ENCODE assay signal across 8 mouse cellular contexts in the genomic region with DNA sequence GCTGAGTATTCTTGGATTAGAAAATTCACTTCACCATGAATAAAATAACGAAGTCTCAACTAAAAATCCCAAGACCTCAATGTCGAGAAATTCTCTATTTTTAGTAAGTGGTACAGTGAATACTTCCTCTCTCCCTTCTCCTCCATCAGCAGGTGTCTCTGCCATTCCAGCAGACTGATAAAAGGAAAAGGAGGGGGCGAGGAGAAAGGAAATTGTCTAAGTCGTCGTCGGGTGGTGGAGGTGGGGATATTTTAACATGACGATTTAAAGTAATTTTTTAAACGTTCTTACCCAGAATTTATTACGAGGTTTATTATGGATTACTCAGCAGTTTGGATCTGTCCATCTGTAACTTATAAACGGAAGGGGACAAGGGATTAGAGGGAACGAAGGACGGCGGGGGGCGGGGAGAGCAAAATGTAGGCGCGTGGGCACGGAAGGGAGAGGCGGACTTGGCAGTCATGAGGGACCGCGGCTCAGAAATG. TPM values are rescaled to one million over a fixed set of nuclear protein-coding genes. Genes with fewer than 3 reads are reported as not detected.
DNase-seq lines count a peak whose midpoint lies in the region; ATAC-seq and TF ChIP-seq lines count a peak whose summit lies in the region.

No protein-coding gene starts in this region.

- no peak for ATAC-seq in intestine, postnatal 0 days
- peak; percentile 35; the same call in 1 of the 2 replicates for ATAC-seq in midbrain, postnatal 0 days (ENCODE audit: low FRiP score)

- H3K36me3 ChIP-seq in spleen, adult 2 months (ENCODE audit: control insufficient read depth, insufficient read depth, low read length), result no peaks in the 10 kb centered on the region
- no peaks in the 10 kb centered on the region for H3K36me3 ChIP-seq in intestine, postnatal 0 days (ENCODE audit: control insufficient read depth, insufficient read depth)
- H3K36me3 ChIP-seq in midbrain, postnatal 0 days (ENCODE audit: insufficient read depth, low read length), result no peaks in the 10 kb centered on the region

- intact Hi-C loops in gastrocnemius, adult 2 months (cut with DNase I), result loop anchor here (5.0 kb wide), 1 partner anchor 76 kb away; no protein-coding TSS in a partner anchor

- H3K9me3 ChIP-seq in intestine, postnatal 0 days (ENCODE audit: control insufficient read depth), result no peaks in the 10 kb centered on the region
- H3K9me3 ChIP-seq in midbrain, postnatal 0 days (ENCODE audit: low read length), result no peaks in the 10 kb centered on the region

- peak overlapping the region; percentile 99 for H3K4me3 ChIP-seq in gastrocnemius, adult 2 months
- H3K4me3 ChIP-seq in spleen, adult 2 months (ENCODE audit: extremely low read depth, insufficient read depth, insufficient read length), result peak overlapping the region; percentile 94
- H3K4me3 ChIP-seq in intestine, postnatal 0 days (ENCODE audit: low read depth, low read length), result peak overlapping the region; percentile 77
- H3K4me3 ChIP-seq in midbrain, postnatal 0 days (ENCODE audit: low read depth, low read length), result peak overlapping the region; percentile 76

- TF ChIP-seq CTCF in gastrocnemius, adult 2 months (IDR thresholded peaks at IDR 0.05), result no peak
- no peak for TF ChIP-seq CTCF in spleen, adult 2 months (IDR thresholded peaks at IDR 0.05; ENCODE audit: extremely low read depth, insufficient read depth, insufficient read length, insufficient replicate concordance)
- TF ChIP-seq CTCF in intestine, postnatal 0 days (IDR thresholded peaks at IDR 0.05; ENCODE audit: low read depth), result no peak
- TF ChIP-seq CTCF in midbrain, postnatal 0 days (IDR thresholded peaks at IDR 0.05), result no peak

- peaks cover 12% of the 10 kb centered on the region for H3K27me3 ChIP-seq in spleen, adult 2 months (ENCODE audit: control insufficient read depth, insufficient read depth, low read length)
- peaks cover 3% of the 10 kb centered on the region; the same call in 1 of the 2 replicates for H3K27me3 ChIP-seq in intestine, postnatal 0 days (replicated peaks; ENCODE audit: control insufficient read depth, insufficient read depth, low read length)
- H3K27me3 ChIP-seq in midbrain, postnatal 0 days (ENCODE audit: insufficient read depth, low read length), result no peaks in the 10 kb centered on the region

- whole genome bisulfite sequencing in spleen, adult 2 months, result 2% methylated on average over 20 of the region's 20 CpGs
- WGBS in intestine, postnatal 0 days, result 4% methylated on average over 20 of the region's 20 CpGs
- 2% methylated on average over 20 of the region's 20 CpGs for WGBS in midbrain, postnatal 0 days

- DNase-seq in gastrocnemius, adult 2 months, result no peak
- DNase-seq in gastrocnemius, postnatal 25 days, result no peak
- DNase-seq in spleen, adult 2 months (ENCODE audit: low read depth in 1 of 2, low spot score in 2 of 2), result no peak
- no peak for DNase-seq in spleen, postnatal 10 days (ENCODE audit: low spot score in 2 of 2)
- peak; percentile 59 for DNase-seq in midbrain, postnatal 0 days (ENCODE audit: low spot score)
- DNase-seq in adrenal gland, postnatal 14 days, result no peak
- no peak for DNase-seq in spleen, postnatal 4 days (ENCODE audit: low spot score in 2 of 2)

- no peak overlapping the region for H3K9ac ChIP-seq in intestine, postnatal 0 days (ENCODE audit: low read depth, low read length)
- peak overlapping the region; percentile 83 for H3K9ac ChIP-seq in midbrain, postnatal 0 days (replicated peaks; ENCODE audit: low read length, poor library complexity, severe bottlenecking)

- H3K27ac ChIP-seq in gastrocnemius, adult 2 months, result peak overlapping the region; percentile 96
- no peak overlapping the region for H3K27ac ChIP-seq in spleen, adult 2 months (ENCODE audit: insufficient read depth, low read length)
- H3K27ac ChIP-seq in intestine, postnatal 0 days (ENCODE audit: low read depth, low read length), result no peak overlapping the region
- H3K27ac ChIP-seq in midbrain, postnatal 0 days (ENCODE audit: low read depth, low read length), result peak overlapping the region; percentile 91

- H3K4me1 ChIP-seq in spleen, adult 2 months (ENCODE audit: control insufficient read depth, insufficient read depth, insufficient read length), result no peaks in the 10 kb centered on the region
- no peaks in the 10 kb centered on the region for H3K4me1 ChIP-seq in intestine, postnatal 0 days (replicated peaks; ENCODE audit: control insufficient read depth, insufficient read depth, low read length)
- no peaks in the 10 kb centered on the region for H3K4me1 ChIP-seq in midbrain, postnatal 0 days (ENCODE audit: insufficient read depth, low read length)

- TF ChIP-seq POLR2A in spleen, adult 2 months (IDR thresholded peaks at IDR 0.05; ENCODE audit: low read depth, low read length), result no peak

- H3K4me2 ChIP-seq in intestine, postnatal 0 days (replicated peaks; ENCODE audit: low read depth), result peak overlapping the region; percentile 96
- peak overlapping the region; percentile 62 for H3K4me2 ChIP-seq in midbrain, postnatal 0 days (ENCODE audit: low read depth, low read length, poor library complexity, severe bottlenecking)

RNA-seq across cellular contexts. Expression of gene Hectd2, which starts 0.8 kb away (rescaled TPM):
- 1 to 10 TPM; 5.5 to 6.8 TPM for total RNA-seq in gastrocnemius, adult 2 months (2021)
- 1 to 10 TPM; 2.9 to 4.7 TPM for total RNA-seq in gastrocnemius, postnatal 25 days (2021)
- 0.28 and 0.35 TPM in 2 replicates for polyA plus RNA-seq in spleen, adult 2 months (2012; rRNA removed)
- polyA plus RNA-seq in intestine, postnatal 0 days (2015; fragmentation: Nextera tagmentation; extraction: Ambion mirVana), result 0.64 and 1.0 TPM in 2 replicates
- 31.2 and 31.7 TPM in 2 replicates for total RNA-seq in midbrain, postnatal 0 days (2014; rRNA removed)
- polyA plus RNA-seq in midbrain, postnatal 0 days (2015; fragmentation: Nextera tagmentation; extraction: Ambion mirVana), result 6.1 and 8.1 TPM in 2 replicates
- total RNA-seq in adrenal gland, postnatal 14 days (2021), result 3.1 and 4.1 TPM in 2 replicates

Comparison
In these comparisons a context has a peak if more than half of its experiments do, and no peak if none do; other contexts are left out.
1. H3K27ac ChIP-seq: peak in gastrocnemius, adult 2 months (single experiment) and midbrain, postnatal 0 days (single experiment); none in spleen, adult 2 months (single experiment) and intestine, postnatal 0 days (single experiment).
2. Peak in every context shown above with its lines, with median percentiles within 50 percentile points of each other: H3K4me3 ChIP-seq.